Mouse (Mus musculus): Measurements from ENCODE around the gene Tnc. TPM values are rescaled to one million over a fixed set of nuclear protein-coding genes. Genes with fewer than 3 reads are reported as not detected.

The Tnc gene
- polyA plus RNA-seq, 1 experiment = 16.5 TPM

DNA sequence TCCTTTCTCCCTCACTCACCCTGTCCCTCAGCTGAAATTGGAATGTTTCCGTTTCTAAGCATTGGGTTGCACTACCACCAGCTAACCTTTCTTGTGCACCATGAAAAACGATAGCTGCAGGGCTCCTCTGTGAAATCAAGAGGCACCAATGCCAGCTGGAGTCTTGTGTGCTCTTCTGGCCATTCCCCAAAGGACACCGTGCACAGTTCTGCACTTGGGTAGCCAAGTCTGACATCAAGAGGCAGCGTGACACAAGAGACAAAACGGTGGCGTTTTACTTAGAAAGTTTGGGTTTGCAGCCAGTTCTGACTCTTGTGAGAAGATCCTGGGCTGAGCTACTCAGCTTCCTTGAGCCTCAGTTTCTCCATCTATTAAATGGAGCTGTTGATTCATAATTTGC lies 3.4 kb downstream of the Tnc start:
- Histone ChIP-seq H3K27ac (ENCODE audit: control insufficient read depth, insufficient read depth, low read depth, low read length, poor library complexity) (no peak overlapping the region), H3K4me1 (ENCODE audit: control insufficient read depth, insufficient read depth, low read length) (no peaks in the 10 kb centered on the region), H3K4me3 (replicated peaks; ENCODE audit: control insufficient read depth, low read depth, low read length) (no peak overlapping the region)
- TF ChIP-seq POLR2A (IDR thresholded peaks at IDR 0.05; ENCODE audit: borderline replicate concordance, control insufficient read depth, low read depth, low read length) (no peak), CTCF (IDR thresholded peaks at IDR 0.05; ENCODE audit: control insufficient read depth, insufficient read depth, low read length) (no peak)
- WGBS = 70% methylated on average over 6 of the region's 6 CpGs

DNA sequence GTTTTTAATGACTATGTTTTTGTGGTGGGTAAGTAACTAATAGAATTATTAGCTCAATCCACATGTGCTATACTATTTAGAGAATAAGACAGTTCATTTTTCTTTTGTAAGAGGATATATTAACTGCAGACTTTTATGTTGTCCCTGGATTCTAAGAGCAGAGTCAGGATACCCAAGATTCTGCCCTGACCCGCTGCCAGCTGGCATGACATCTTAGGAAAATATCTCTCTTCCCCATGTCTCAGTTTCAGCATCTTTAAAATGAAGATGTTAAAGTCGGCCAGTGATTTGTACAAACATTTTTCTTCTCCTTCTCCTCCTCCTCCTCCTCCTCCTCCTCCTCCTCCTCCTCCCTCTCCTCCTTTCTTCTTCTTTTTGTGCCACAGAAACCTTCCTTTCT lies 7.7 kb downstream of the Tnc start:
- no peak overlapping the region for H3K27ac ChIP-seq (ENCODE audit: control insufficient read depth, insufficient read depth, low read depth, low read length, poor library complexity)
- 68% methylated on average over 2 of the region's 2 CpGs for WGBS
- TF ChIP-seq POLR2A (IDR thresholded peaks at IDR 0.05; ENCODE audit: borderline replicate concordance, control insufficient read depth, low read depth, low read length) (no peak), CTCF (IDR thresholded peaks at IDR 0.05; ENCODE audit: control insufficient read depth, insufficient read depth, low read length) (no peak)

DNA sequence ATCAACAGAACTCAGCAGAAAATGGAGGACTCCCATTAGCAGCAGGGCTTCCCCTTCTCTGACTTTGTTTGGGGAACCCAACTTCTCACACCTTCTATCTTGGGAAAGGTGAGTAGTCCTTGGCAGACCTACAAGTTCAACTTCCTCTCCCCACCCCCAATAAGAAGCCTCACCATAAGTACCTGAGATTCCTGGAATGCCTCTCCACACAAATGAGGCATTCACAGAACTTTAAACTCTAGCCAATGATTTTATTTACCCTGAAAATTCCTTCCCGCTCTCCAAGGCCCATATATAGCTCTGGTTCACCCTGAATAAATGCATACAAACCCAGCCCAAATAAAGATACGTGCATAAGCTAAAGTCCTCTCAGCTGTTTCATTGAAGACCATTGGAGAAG lies 9.3 kb downstream of the Tnc start:
- TF ChIP-seq POLR2A (IDR thresholded peaks at IDR 0.05; ENCODE audit: borderline replicate concordance, control insufficient read depth, low read depth, low read length) (no peak), CTCF (IDR thresholded peaks at IDR 0.05; ENCODE audit: control insufficient read depth, insufficient read depth, low read length) (no peak)
- no peak overlapping the region for H3K27ac ChIP-seq (ENCODE audit: control insufficient read depth, insufficient read depth, low read depth, low read length, poor library complexity)
- H3K4me1 ChIP-seq (ENCODE audit: control insufficient read depth, insufficient read depth, low read length) = no peaks in the 10 kb centered on the region
- no peak overlapping the region for H3K4me3 ChIP-seq (replicated peaks; ENCODE audit: control insufficient read depth, low read depth, low read length)
- WGBS = 76% methylated on average over 2 of the region's 2 CpGs

More for the DNA sequence above, 7.7 kb downstream of the Tnc start:
- Histone ChIP-seq H3K4me3 (replicated peaks; ENCODE audit: control insufficient read depth, low read depth, low read length) (no peak overlapping the region), H3K4me1 (ENCODE audit: control insufficient read depth, insufficient read depth, low read length) (no peaks in the 10 kb centered on the region)

DNA sequence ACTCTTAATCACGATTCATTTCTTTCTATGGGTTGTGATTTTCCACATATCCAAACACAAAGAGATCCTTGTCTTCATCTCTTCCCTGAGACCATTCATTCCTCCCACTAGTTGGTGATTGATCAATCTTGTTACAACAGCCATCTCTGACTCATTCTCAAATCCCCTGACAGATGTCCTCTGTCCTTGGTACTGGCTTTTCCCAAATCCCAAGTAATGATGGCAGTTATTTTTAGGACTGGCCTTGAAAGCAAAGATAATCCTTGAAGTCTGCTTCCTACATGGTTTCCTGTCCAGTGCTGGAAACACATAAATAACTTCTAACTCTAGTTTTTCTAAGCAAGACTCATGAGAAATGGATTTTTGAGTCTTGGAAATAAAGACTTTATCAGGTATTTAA lies 12.1 kb downstream of the Tnc start:
- whole genome bisulfite sequencing = 86% methylated on average over 1 of the region's 1 CpGs
- TF ChIP-seq POLR2A (IDR thresholded peaks at IDR 0.05; ENCODE audit: borderline replicate concordance, control insufficient read depth, low read depth, low read length) (no peak), CTCF (IDR thresholded peaks at IDR 0.05; ENCODE audit: control insufficient read depth, insufficient read depth, low read length) (no peak)
- Histone ChIP-seq H3K4me1 (ENCODE audit: control insufficient read depth, insufficient read depth, low read length) (no peaks in the 10 kb centered on the region), H3K4me3 (replicated peaks; ENCODE audit: control insufficient read depth, low read depth, low read length) (no peak overlapping the region), H3K27ac (ENCODE audit: control insufficient read depth, insufficient read depth, low read depth, low read length, poor library complexity) (no peak overlapping the region)

DNA sequence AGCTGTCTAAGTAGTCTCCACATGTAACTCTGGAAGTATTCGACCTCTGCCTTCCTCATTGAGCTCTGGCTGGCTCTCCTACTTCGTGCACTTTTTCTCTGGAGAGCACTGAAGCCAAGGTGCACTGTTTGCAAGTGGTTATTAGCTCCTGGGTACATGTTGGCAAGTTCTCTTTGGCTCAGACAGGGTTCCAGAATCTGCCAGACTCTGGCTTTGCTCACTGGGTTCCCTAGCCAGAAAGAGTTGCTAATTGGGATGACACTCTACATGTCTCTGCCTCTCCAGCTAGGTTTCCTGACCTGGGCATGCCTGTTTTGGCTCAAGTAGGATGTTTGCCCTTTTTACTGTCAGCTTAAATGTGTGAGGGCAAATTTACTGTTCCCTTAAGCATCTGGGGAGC lies 13.6 kb downstream of the Tnc start:
- Histone ChIP-seq H3K4me1 (ENCODE audit: control insufficient read depth, insufficient read depth, low read length) (no peaks in the 10 kb centered on the region), H3K4me3 (replicated peaks; ENCODE audit: control insufficient read depth, low read depth, low read length) (no peak overlapping the region), H3K27ac (ENCODE audit: control insufficient read depth, insufficient read depth, low read depth, low read length, poor library complexity) (no peak overlapping the region)
- WGBS = 48% methylated on average over 2 of the region's 2 CpGs
- TF ChIP-seq CTCF (IDR thresholded peaks at IDR 0.05; ENCODE audit: control insufficient read depth, insufficient read depth, low read length) (no peak), POLR2A (IDR thresholded peaks at IDR 0.05; ENCODE audit: borderline replicate concordance, control insufficient read depth, low read depth, low read length) (no peak)

DNA sequence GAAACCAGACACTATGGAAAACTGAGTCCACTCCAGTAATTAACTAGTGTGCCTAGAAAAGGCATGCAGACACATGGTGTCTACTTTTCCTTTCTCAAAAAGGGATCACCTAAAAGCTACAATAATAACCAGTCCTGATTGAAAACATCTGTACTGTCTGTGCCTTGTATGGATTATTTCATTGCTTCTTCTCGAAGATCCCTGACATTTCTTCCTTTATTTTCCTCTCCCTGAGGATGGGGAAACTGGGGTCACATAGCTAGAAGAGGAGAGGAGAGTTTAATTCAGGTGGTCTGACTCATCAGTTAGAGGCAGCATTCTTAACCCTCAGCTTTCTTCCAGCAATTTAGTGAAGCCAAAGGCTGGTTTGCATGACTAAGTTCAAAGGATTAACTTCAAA lies 17.3 kb downstream of the Tnc start:
- 46% methylated on average over 1 of the region's 1 CpGs for WGBS
- H3K4me1 ChIP-seq (ENCODE audit: control insufficient read depth, insufficient read depth, low read length) = no peaks in the 10 kb centered on the region
- no peak overlapping the region for H3K27ac ChIP-seq (ENCODE audit: control insufficient read depth, insufficient read depth, low read depth, low read length, poor library complexity)
- TF ChIP-seq CTCF (IDR thresholded peaks at IDR 0.05; ENCODE audit: control insufficient read depth, insufficient read depth, low read length) = no peak
- no peak for TF ChIP-seq POLR2A (IDR thresholded peaks at IDR 0.05; ENCODE audit: borderline replicate concordance, control insufficient read depth, low read depth, low read length)
- no peak overlapping the region for H3K4me3 ChIP-seq (replicated peaks; ENCODE audit: control insufficient read depth, low read depth, low read length)

DNA sequence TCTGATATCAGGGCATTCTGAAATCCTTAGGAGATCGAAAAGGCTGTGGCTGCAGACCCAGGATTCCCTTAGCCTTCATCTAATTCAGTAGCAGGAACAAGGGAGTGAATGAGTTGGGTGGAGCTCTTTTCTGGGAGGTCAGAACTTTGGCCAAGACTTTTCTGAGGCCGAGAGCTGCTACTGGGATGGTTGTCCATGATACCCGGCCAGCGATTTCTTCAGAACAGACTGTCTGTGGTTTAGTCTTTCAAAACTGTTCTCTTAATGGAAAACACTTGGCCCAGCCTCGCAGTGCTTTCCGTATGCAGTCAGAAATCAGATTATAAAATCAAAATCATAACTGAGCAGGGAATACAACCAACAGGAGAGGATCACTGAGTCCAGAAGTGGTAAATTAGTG lies 21.2 kb downstream of the Tnc start:
- no peaks in the 10 kb centered on the region for H3K4me1 ChIP-seq (ENCODE audit: control insufficient read depth, insufficient read depth, low read length)
- no peak for TF ChIP-seq CTCF (IDR thresholded peaks at IDR 0.05; ENCODE audit: control insufficient read depth, insufficient read depth, low read length)
- TF ChIP-seq POLR2A (IDR thresholded peaks at IDR 0.05; ENCODE audit: borderline replicate concordance, control insufficient read depth, low read depth, low read length) = no peak
- H3K27ac ChIP-seq (ENCODE audit: control insufficient read depth, insufficient read depth, low read depth, low read length, poor library complexity) = no peak overlapping the region
- 83% methylated on average over 6 of the region's 6 CpGs for WGBS
- H3K4me3 ChIP-seq (replicated peaks; ENCODE audit: control insufficient read depth, low read depth, low read length) = no peak overlapping the region

DNA sequence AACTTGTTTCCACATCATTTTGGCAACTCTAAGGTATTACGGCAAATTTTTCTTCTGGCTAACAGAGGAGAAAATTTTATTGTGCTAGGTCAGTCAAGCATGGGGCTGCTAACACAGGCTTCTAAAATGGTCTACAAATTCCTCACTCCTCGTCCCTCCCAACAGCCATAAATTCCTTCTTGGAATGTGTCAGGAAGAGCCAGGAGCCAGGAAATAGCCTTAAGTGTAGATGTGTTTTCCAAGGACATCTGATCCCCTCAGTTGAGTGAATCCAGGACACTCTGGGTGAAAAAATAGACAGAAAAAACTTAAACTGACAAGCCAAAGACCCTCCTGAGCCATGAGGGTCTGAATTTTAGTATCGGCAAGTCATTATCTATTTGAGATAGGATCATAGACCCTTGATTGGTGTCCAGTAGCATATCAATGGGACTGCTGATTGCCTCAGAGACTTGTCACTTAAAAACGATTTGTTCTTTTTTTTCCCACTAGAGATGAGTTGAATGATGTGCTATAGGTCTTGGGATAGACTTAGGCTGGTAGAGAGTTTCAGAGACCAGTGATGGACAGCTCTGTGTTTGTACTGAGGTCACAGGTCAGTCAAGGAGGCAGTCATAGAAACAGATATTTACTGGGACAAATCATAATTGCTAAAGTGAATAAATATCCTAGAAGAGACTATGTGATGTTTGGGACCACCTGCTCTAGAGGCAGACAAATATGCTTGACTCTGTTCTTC lies 22.6 kb downstream of the Tnc start:
- 66% methylated on average over 4 of the region's 4 CpGs for WGBS
- no peaks in the 10 kb centered on the region for H3K4me1 ChIP-seq (ENCODE audit: control insufficient read depth, insufficient read depth, low read length)
- TF ChIP-seq CTCF (IDR thresholded peaks at IDR 0.05; ENCODE audit: control insufficient read depth, insufficient read depth, low read length) (no peak), POLR2A (IDR thresholded peaks at IDR 0.05; ENCODE audit: borderline replicate concordance, control insufficient read depth, low read depth, low read length) (no peak)
- no peak overlapping the region for H3K27ac ChIP-seq (ENCODE audit: control insufficient read depth, insufficient read depth, low read depth, low read length, poor library complexity)
- no peak overlapping the region for H3K4me3 ChIP-seq (replicated peaks; ENCODE audit: control insufficient read depth, low read depth, low read length)
